Mouse (Mus musculus): ENCODE data around the gene Kdm4c. TPM values are rescaled to one million over a fixed set of nuclear protein-coding genes. Genes with fewer than 3 reads are reported as not detected.

Gene Kdm4c
- total and polyA plus RNA-seq, 2 experiments from 2014 or later = 9.7 to 15.7 TPM

GRCm38 (mm10) chr4:74315388-74315787, 73.1 kb downstream of the Kdm4c start:
- DNase-seq (ENCODE audit: low spot score) (no peak), ATAC-seq (ENCODE audit: low FRiP score) (no peak)
- no peaks in the 10 kb centered on the region for H3K9me3 ChIP-seq (ENCODE audit: low read length)
- WGBS = 98% methylated on average over 5 of the region's 5 CpGs
- TF ChIP-seq CTCF (IDR thresholded peaks at IDR 0.05) = no peak
- 0 out of 2 replicates have a peak, but pooled peaks cover 2% of the 10 kb centered on the region for H3K36me3 ChIP-seq (ENCODE audit: insufficient read depth, low read length)
- H3K4me2 ChIP-seq (ENCODE audit: low read depth, low read length, poor library complexity, severe bottlenecking) = no peak overlapping the region
- H3K27ac ChIP-seq (ENCODE audit: low read depth, low read length) = no peak overlapping the region
- no peak overlapping the region for H3K9ac ChIP-seq (replicated peaks; ENCODE audit: low read length, poor library complexity, severe bottlenecking)
- no peaks in the 10 kb centered on the region for H3K4me1 ChIP-seq (ENCODE audit: insufficient read depth, low read length)
- H3K4me3 ChIP-seq (ENCODE audit: low read depth, low read length) = no peak overlapping the region
- H3K27me3 ChIP-seq (ENCODE audit: insufficient read depth, low read length) = no peaks in the 10 kb centered on the region

- 0 out of 2 replicates have a peak, but pooled peaks cover 2% of the 10 kb centered on the region for H3K36me3 ChIP-seq (ENCODE audit: insufficient read depth, low read length)
- no peaks in the 10 kb centered on the region for H3K4me1 ChIP-seq (ENCODE audit: insufficient read depth, low read length)
- DNase-seq (ENCODE audit: low spot score) (no peak), ATAC-seq (ENCODE audit: low FRiP score) (no peak)
- H3K27ac ChIP-seq (ENCODE audit: low read depth, low read length) = no peak overlapping the region
- H3K4me2 ChIP-seq (ENCODE audit: low read depth, low read length, poor library complexity, severe bottlenecking) = no peak overlapping the region
- no peaks in the 10 kb centered on the region for H3K27me3 ChIP-seq (ENCODE audit: insufficient read depth, low read length)
- no peaks in the 10 kb centered on the region for H3K9me3 ChIP-seq (ENCODE audit: low read length)
- TF ChIP-seq CTCF (IDR thresholded peaks at IDR 0.05) = no peak
- no peak overlapping the region for H3K4me3 ChIP-seq (ENCODE audit: low read depth, low read length)
- no peak overlapping the region for H3K9ac ChIP-seq (replicated peaks; ENCODE audit: low read length, poor library complexity, severe bottlenecking)
- 100% methylated on average over 1 of the region's 1 CpGs for WGBS
Observed at GRCm38 (mm10) chr4:74319313-74319712, 77.0 kb downstream of the Kdm4c start.

DNA sequence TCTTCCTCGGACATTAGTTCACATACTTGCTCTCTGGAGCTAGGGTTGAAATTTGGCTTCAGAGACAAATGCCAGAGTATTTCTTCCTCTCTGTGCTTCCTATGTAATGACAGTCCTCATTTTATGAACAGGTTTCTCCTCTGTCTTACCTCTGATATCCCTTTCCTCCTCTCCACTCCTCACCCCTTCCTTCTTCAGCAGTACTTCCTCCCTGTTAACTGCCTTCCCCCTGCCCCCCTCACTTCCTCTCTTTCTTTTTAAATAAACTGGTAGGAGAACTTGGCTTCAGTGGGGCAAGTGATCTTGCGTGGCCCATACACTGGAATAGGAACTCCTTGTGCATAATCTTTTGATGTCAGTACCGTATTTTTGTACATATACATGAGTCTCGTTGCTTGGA, 115.2 kb downstream of the Kdm4c start:
- no peak for ATAC-seq (ENCODE audit: low FRiP score)
- no peak for TF ChIP-seq CTCF (IDR thresholded peaks at IDR 0.05)
- no peak overlapping the region for H3K4me2 ChIP-seq (ENCODE audit: low read depth, low read length, poor library complexity, severe bottlenecking)

DNA sequence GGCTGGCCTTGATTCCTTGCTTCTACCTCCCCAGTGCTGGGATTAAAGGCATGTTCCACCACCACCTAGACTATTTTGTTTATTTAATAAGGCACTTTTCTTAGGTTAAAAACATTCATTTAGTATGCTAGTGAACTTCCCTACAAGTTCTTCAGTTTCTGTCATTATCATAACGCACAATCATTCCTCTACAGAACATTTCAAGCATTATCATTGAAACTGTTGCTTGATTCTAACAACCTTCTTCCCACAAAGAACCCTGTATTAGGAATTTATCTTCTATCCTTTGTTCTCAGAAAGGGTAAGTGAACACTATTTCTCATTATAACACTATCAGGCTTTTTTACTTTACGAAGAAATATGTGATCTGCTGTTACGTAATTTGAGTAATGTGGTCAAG, 118.0 kb downstream of the Kdm4c start:
- WGBS = 93% methylated on average over 3 of the region's 3 CpGs
- no peaks in the 10 kb centered on the region for H3K9me3 ChIP-seq (ENCODE audit: low read length)
- no peak overlapping the region for H3K9ac ChIP-seq (replicated peaks; ENCODE audit: low read length, poor library complexity, severe bottlenecking)
- no peak for TF ChIP-seq CTCF (IDR thresholded peaks at IDR 0.05)
- ATAC-seq (ENCODE audit: low FRiP score) = no peak
- H3K4me3 ChIP-seq (ENCODE audit: low read depth, low read length) = no peak overlapping the region
- no peak overlapping the region for H3K27ac ChIP-seq (ENCODE audit: low read depth, low read length)
- DNase-seq (ENCODE audit: low spot score) = no peak
- peaks cover 17% of the 10 kb centered on the region for H3K36me3 ChIP-seq (ENCODE audit: insufficient read depth, low read length)
- no peaks in the 10 kb centered on the region for H3K4me1 ChIP-seq (ENCODE audit: insufficient read depth, low read length)
- H3K27me3 ChIP-seq (ENCODE audit: insufficient read depth, low read length) = no peaks in the 10 kb centered on the region
- no peak overlapping the region for H3K4me2 ChIP-seq (ENCODE audit: low read depth, low read length, poor library complexity, severe bottlenecking)

More for the DNA sequence above, 115.2 kb downstream of the Kdm4c start:
- H3K27ac ChIP-seq (ENCODE audit: low read depth, low read length) = no peak overlapping the region
- peaks cover 17% of the 10 kb centered on the region for H3K36me3 ChIP-seq (ENCODE audit: insufficient read depth, low read length)
- no peak for DNase-seq (ENCODE audit: low spot score)
- H3K9ac ChIP-seq (replicated peaks; ENCODE audit: low read length, poor library complexity, severe bottlenecking) = no peak overlapping the region
- H3K9me3 ChIP-seq (ENCODE audit: low read length) = no peaks in the 10 kb centered on the region
- 95% methylated on average over 4 of the region's 4 CpGs for WGBS
- H3K4me1 ChIP-seq (ENCODE audit: insufficient read depth, low read length) = no peaks in the 10 kb centered on the region
- no peaks in the 10 kb centered on the region for H3K27me3 ChIP-seq (ENCODE audit: insufficient read depth, low read length)
- H3K4me3 ChIP-seq (ENCODE audit: low read depth, low read length) = no peak overlapping the region

DNA sequence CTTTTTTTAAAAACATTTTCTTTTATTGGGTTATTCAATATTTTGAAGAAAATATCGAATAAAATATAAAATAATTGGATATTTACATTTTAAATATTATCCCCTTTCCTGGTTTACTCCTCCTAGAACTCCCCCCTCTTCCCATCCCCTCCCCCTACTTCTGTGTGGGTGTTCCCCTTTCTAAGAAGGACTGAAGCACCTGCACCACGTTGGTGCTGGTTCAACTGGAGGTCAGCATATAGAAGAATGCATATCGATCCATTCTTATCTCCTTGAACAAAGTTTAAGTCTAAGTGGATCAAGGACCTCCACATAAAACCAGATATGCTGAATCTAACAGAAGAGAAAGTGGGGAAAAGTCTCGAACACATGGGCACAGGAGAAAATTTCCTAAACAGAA, 144.3 kb downstream of the Kdm4c start:
- H3K4me3 ChIP-seq (ENCODE audit: low read depth, low read length) = no peak overlapping the region
- H3K27me3 ChIP-seq (ENCODE audit: insufficient read depth, low read length) = no peaks in the 10 kb centered on the region
- no peak overlapping the region for H3K27ac ChIP-seq (ENCODE audit: low read depth, low read length)
- no peak for ATAC-seq (ENCODE audit: low FRiP score)
- no peaks in the 10 kb centered on the region for H3K36me3 ChIP-seq (ENCODE audit: insufficient read depth, low read length)
- DNase-seq (ENCODE audit: low spot score) = no peak
- H3K4me1 ChIP-seq (ENCODE audit: insufficient read depth, low read length) = no peaks in the 10 kb centered on the region
- 85% methylated on average over 4 of the region's 4 CpGs for WGBS
- TF ChIP-seq CTCF (IDR thresholded peaks at IDR 0.05) = no peak
- no peak overlapping the region for H3K4me2 ChIP-seq (ENCODE audit: low read depth, low read length, poor library complexity, severe bottlenecking)
- no peaks in the 10 kb centered on the region for H3K9me3 ChIP-seq (ENCODE audit: low read length)
- no peak overlapping the region for H3K9ac ChIP-seq (replicated peaks; ENCODE audit: low read length, poor library complexity, severe bottlenecking)

- H3K36me3 ChIP-seq (ENCODE audit: insufficient read depth, low read length) = peaks cover 11% of the 10 kb centered on the region; the same call in 1 of the 2 replicates
- no peaks in the 10 kb centered on the region for H3K4me1 ChIP-seq (ENCODE audit: insufficient read depth, low read length)
- no peak for ATAC-seq (ENCODE audit: low FRiP score)
- no peak overlapping the region for H3K4me2 ChIP-seq (ENCODE audit: low read depth, low read length, poor library complexity, severe bottlenecking)
- H3K27ac ChIP-seq (ENCODE audit: low read depth, low read length) = no peak overlapping the region
- WGBS = 85% methylated on average over 2 of the region's 2 CpGs
- no peaks in the 10 kb centered on the region for H3K27me3 ChIP-seq (ENCODE audit: insufficient read depth, low read length)
- no peak for DNase-seq (ENCODE audit: low spot score)
- no peak overlapping the region for H3K9ac ChIP-seq (replicated peaks; ENCODE audit: low read length, poor library complexity, severe bottlenecking)
- H3K9me3 ChIP-seq (ENCODE audit: low read length) = no peaks in the 10 kb centered on the region
- no peak for TF ChIP-seq CTCF (IDR thresholded peaks at IDR 0.05)
- no peak overlapping the region for H3K4me3 ChIP-seq (ENCODE audit: low read depth, low read length)
Observed at GRCm38 (mm10) chr4:74393162-74393561, 150.9 kb downstream of the Kdm4c start.

Measured in midbrain, postnatal 0 days (tissue).